Comparison of ENCODE assay signal across 15 mouse cellular contexts in genomic region chr11:85917993-85918325, GRCm38 (mm10). TPM values are rescaled to one million over a fixed set of nuclear protein-coding genes. Genes with fewer than 3 reads are reported as not detected.
A peak's percentile ranks its signal among the peaks of the same experiment; 100 is the strongest.
DNase-seq lines count a peak whose midpoint lies in the region; ATAC-seq and TF ChIP-seq lines count a peak whose summit lies in the region.
"Had no signal": no experiment of that assay in that cellular context is flagged by ENCODE, and none has a peak within 500 bp of the region (broad histone marks: within the 10 kb centered on the region; RNA-seq: fewer than 3 reads in every experiment).

No protein-coding gene starts in this region.

- peak overlapping the region; percentile 2; the same call in 1 of the 2 replicates for H3K4me3 ChIP-seq in hindbrain, embryonic 10.5 days
- H3K4me3 ChIP-seq in hindbrain, postnatal 0 days (ENCODE audit: low read length), result no peak overlapping the region
- no peak overlapping the region for H3K4me3 ChIP-seq in forebrain, embryonic 13.5 days
- H3K4me3 ChIP-seq in lung, postnatal 0 days (ENCODE audit: low read depth, low read length), result no peak overlapping the region
- no peak overlapping the region for H3K4me3 ChIP-seq in neural tube, embryonic 11.5 days (ENCODE audit: low read depth, low read length)

- H3K4me2 ChIP-seq in hindbrain, postnatal 0 days (ENCODE audit: low read depth, low read length), result no peak overlapping the region
- peak overlapping the region; percentile 38; the same call in 1 of the 2 replicates for H3K4me2 ChIP-seq in forebrain, embryonic 13.5 days
- H3K4me2 ChIP-seq in lung, postnatal 0 days (replicated peaks; ENCODE audit: low read depth, low read length), result no peak overlapping the region
- H3K4me2 ChIP-seq in neural tube, embryonic 11.5 days (ENCODE audit: low read depth), result peak overlapping the region; percentile 32

- no peak overlapping the region for H3K9ac ChIP-seq in hindbrain, postnatal 0 days (replicated peaks; ENCODE audit: low read length)
- H3K9ac ChIP-seq in forebrain, embryonic 13.5 days, result no peak overlapping the region
- H3K9ac ChIP-seq in lung, postnatal 0 days (replicated peaks; ENCODE audit: low read depth), result no peak overlapping the region
- H3K9ac ChIP-seq in neural tube, embryonic 11.5 days (ENCODE audit: low read length), result no peak overlapping the region
- H3K9ac ChIP-seq: liver, embryonic 14.5 days had no signal

- TF ChIP-seq CTCF in hindbrain, postnatal 0 days (IDR thresholded peaks at IDR 0.05; ENCODE audit: low read depth), result no peak
- no peak for TF ChIP-seq CTCF in lung, postnatal 0 days (IDR thresholded peaks at IDR 0.05)

- peaks cover 74% of the 10 kb centered on the region for H3K27me3 ChIP-seq in hindbrain, embryonic 10.5 days (ENCODE audit: insufficient read depth, poor library complexity, severe bottlenecking)
- no peaks in the 10 kb centered on the region for H3K27me3 ChIP-seq in hindbrain, postnatal 0 days (ENCODE audit: insufficient read depth, low read length)
- H3K27me3 ChIP-seq in forebrain, embryonic 13.5 days, result peaks cover 35% of the 10 kb centered on the region
- no peaks in the 10 kb centered on the region for H3K27me3 ChIP-seq in lung, postnatal 0 days (replicated peaks; ENCODE audit: insufficient read depth, low read length)
- peaks cover 2% of the 10 kb centered on the region; the same call in 1 of the 2 replicates for H3K27me3 ChIP-seq in neural tube, embryonic 11.5 days (ENCODE audit: control insufficient read depth, insufficient read depth, low read length)

- intact Hi-C loops in heart, postnatal 10 days (cut with DNase I), result no loop called here

- H3K27ac ChIP-seq in hindbrain, embryonic 10.5 days, result peak overlapping the region; percentile 81
- H3K27ac ChIP-seq in hindbrain, postnatal 0 days, result no peak overlapping the region
- H3K27ac ChIP-seq in forebrain, embryonic 13.5 days, result no peak overlapping the region
- H3K27ac ChIP-seq in lung, postnatal 0 days (ENCODE audit: low read length), result no peak overlapping the region
- peak overlapping the region; percentile 60; the same call in 1 of the 2 replicates for H3K27ac ChIP-seq in neural tube, embryonic 11.5 days (ENCODE audit: low read depth, low read length)
- H3K27ac ChIP-seq: liver, embryonic 14.5 days; stomach, postnatal 0 days had no signal

- no peaks in the 10 kb centered on the region for H3K9me3 ChIP-seq in hindbrain, embryonic 10.5 days
- no peaks in the 10 kb centered on the region for H3K9me3 ChIP-seq in hindbrain, postnatal 0 days (ENCODE audit: low read length)
- no peaks in the 10 kb centered on the region for H3K9me3 ChIP-seq in forebrain, embryonic 13.5 days (replicated peaks)
- H3K9me3 ChIP-seq in lung, postnatal 0 days (ENCODE audit: low read length), result no peaks in the 10 kb centered on the region
- H3K9me3 ChIP-seq in neural tube, embryonic 11.5 days (ENCODE audit: control insufficient read depth, low read length), result no peaks in the 10 kb centered on the region

- H3K36me3 ChIP-seq in hindbrain, embryonic 10.5 days, result no peaks in the 10 kb centered on the region
- no peaks in the 10 kb centered on the region for H3K36me3 ChIP-seq in hindbrain, postnatal 0 days (ENCODE audit: insufficient read depth, low read length)
- no peaks in the 10 kb centered on the region for H3K36me3 ChIP-seq in forebrain, embryonic 13.5 days (ENCODE audit: poor library complexity, severe bottlenecking)
- no peaks in the 10 kb centered on the region for H3K36me3 ChIP-seq in lung, postnatal 0 days (ENCODE audit: insufficient read depth, low read length)
- no peaks in the 10 kb centered on the region for H3K36me3 ChIP-seq in neural tube, embryonic 11.5 days (ENCODE audit: control insufficient read depth, insufficient read depth, low read length)

- DNase-seq in hindbrain, embryonic 10.5 days (ENCODE audit: low spot score), result peak; percentile 69
- DNase-seq in hindbrain, postnatal 0 days (ENCODE audit: low spot score), result no peak
- DNase-seq in lung, postnatal 0 days (ENCODE audit: low spot score), result peak; percentile 43
- peak; percentile 70 for DNase-seq in neural tube, embryonic 11.5 days (ENCODE audit: low spot score)
- no peak for DNase-seq in spleen, adult 18-20 months
- DNase-seq in heart, postnatal 10 days, result no peak
- DNase-seq: cerebellum, adult 8-10 months; kidney, adult 8-10 months; layer of hippocampus, adult 9-11 months had no signal

- WGBS in hindbrain, embryonic 10.5 days, result 16% methylated on average over 11 of the region's 11 CpGs
- 22% methylated on average over 11 of the region's 11 CpGs for WGBS in hindbrain, postnatal 0 days
- WGBS in forebrain, embryonic 13.5 days, result 6% methylated on average over 11 of the region's 11 CpGs
- 21% methylated on average over 11 of the region's 11 CpGs for WGBS in lung, postnatal 0 days
- WGBS in neural tube, embryonic 11.5 days, result 1% methylated on average over 11 of the region's 11 CpGs

- ATAC-seq in hindbrain, postnatal 0 days, result no peak
- no peak for ATAC-seq in forebrain, embryonic 13.5 days
- peak; percentile 55 for ATAC-seq in lung, postnatal 0 days
- ATAC-seq in neural tube, embryonic 11.5 days (ENCODE audit: insufficient read depth, low FRiP score, low TSS enrichment), result 0 out of 2 replicates have a peak, but pooled peaks have one; percentile 46
- no peak for ATAC-seq in monocyte, adult 5-6 weeks (replicated peaks; ENCODE audit: insufficient number of reproducible peaks, low FRiP score, low TSS enrichment, poor library complexity, severe bottlenecking)
- ATAC-seq: Patski had no signal

- TF ChIP-seq EP300 in lung, postnatal 0 days (IDR thresholded peaks at IDR 0.05), result no peak

- peaks cover 35% of the 10 kb centered on the region for H3K4me1 ChIP-seq in hindbrain, embryonic 10.5 days (replicated peaks)
- H3K4me1 ChIP-seq in hindbrain, postnatal 0 days (ENCODE audit: insufficient read depth, low read length), result no peaks in the 10 kb centered on the region
- H3K4me1 ChIP-seq in forebrain, embryonic 13.5 days, result peaks cover 31% of the 10 kb centered on the region
- H3K4me1 ChIP-seq in lung, postnatal 0 days (ENCODE audit: insufficient read depth, low read depth, low read length), result no peaks in the 10 kb centered on the region
- H3K4me1 ChIP-seq in neural tube, embryonic 11.5 days (ENCODE audit: control insufficient read depth, insufficient read depth, low read length), result peaks cover 28% of the 10 kb centered on the region

RNA-seq across cellular contexts. Expression of gene Tbx4, which starts 31.7 kb away (rescaled TPM):
- 0.09 and 0.22 TPM in 2 replicates for polyA plus RNA-seq in hindbrain, embryonic 10.5 days (2016; fragmentation: Nextera tagmentation; extraction: Ambion mirVana)
- total RNA-seq in hindbrain, postnatal 0 days (2014; rRNA removed), result 0.18 and 0.47 TPM in 2 replicates
- polyA plus RNA-seq in hindbrain, postnatal 0 days (2015; fragmentation: Nextera tagmentation; extraction: Ambion mirVana), result 0.20 and 0.23 TPM in 2 replicates
- polyA plus RNA-seq in forebrain, embryonic 13.5 days (2015; fragmentation: Nextera tagmentation; extraction: Ambion mirVana), result 0.06 and 0.26 TPM in 2 replicates
- polyA plus RNA-seq in lung, postnatal 0 days (2015; fragmentation: Nextera tagmentation; extraction: Ambion mirVana), result 46.2 and 48.5 TPM in 2 replicates
- polyA plus RNA-seq in neural tube, embryonic 11.5 days (2014; fragmentation: Nextera tagmentation; extraction: Ambion mirVana), result 0.20 and 0.24 TPM in 2 replicates
- under 1 TPM in 1 of 2 experiments, not detected in 1; 0.32 TPM for total RNA-seq in heart, postnatal 10 days (2021)
- not detected in 3 replicates for total RNA-seq in monocyte, adult 5-6 weeks (2017)
- total RNA-seq: adrenal gland, postnatal 4 days had no signal
- polyA plus RNA-seq: Patski had no signal

Comparison
In these comparisons a context has a peak if more than half of its experiments do, and no peak if none do; other contexts are left out.
1. DNase-seq: peak in hindbrain, embryonic 10.5 days (single experiment), lung, postnatal 0 days (single experiment) and neural tube, embryonic 11.5 days (single experiment); none in hindbrain, postnatal 0 days (single experiment), spleen, adult 18-20 months (0 of 2) and heart, postnatal 10 days (0 of 2).
2. H3K27ac ChIP-seq: peak in hindbrain, embryonic 10.5 days (single experiment) and neural tube, embryonic 11.5 days (single experiment); none in hindbrain, postnatal 0 days (single experiment), forebrain, embryonic 13.5 days (single experiment) and lung, postnatal 0 days (single experiment).
3. ATAC-seq: peak in lung, postnatal 0 days (single experiment) and neural tube, embryonic 11.5 days (single experiment); none in hindbrain, postnatal 0 days (single experiment), forebrain, embryonic 13.5 days (single experiment) and monocyte, adult 5-6 weeks (single experiment).
4. H3K4me2 ChIP-seq: peak in forebrain, embryonic 13.5 days (single experiment) and neural tube, embryonic 11.5 days (single experiment); none in hindbrain, postnatal 0 days (single experiment) and lung, postnatal 0 days (single experiment).
5. RNA of gene Tbx4, which starts 31.7 kb away (polyA plus RNA-seq): 46.2 to 48.5 TPM in lung, postnatal 0 days; 0.20 to 0.24 TPM in neural tube, embryonic 11.5 days, 0.09 to 0.22 TPM in hindbrain, embryonic 10.5 days, 0.20 to 0.23 TPM in hindbrain, postnatal 0 days and 0.06 to 0.26 TPM in forebrain, embryonic 13.5 days; every median in the first group is over 10 times any median in the second.